Mouse (Mus musculus): Measurements from ENCODE around the gene 2010111I01Rik. TPM values are rescaled to one million over a fixed set of nuclear protein-coding genes. Genes with fewer than 3 reads are reported as not detected.

The 2010111I01Rik gene
- total and polyA plus RNA-seq, 2 experiments from 2014 or later: 107 to 149 TPM

GRCm38 (mm10) chr13:63096764-63097163 is 132.1 kb downstream of the 2010111I01Rik start:
- WGBS: 34% methylated on average over 3 of the region's 3 CpGs
- peak; percentile 47 for DNase-seq (ENCODE audit: low spot score)
- ATAC-seq (ENCODE audit: insufficient read depth, low read depth): 0 out of 2 replicates have a peak, but pooled peaks have one; percentile 36
- Histone ChIP-seq H3K9ac (replicated peaks; ENCODE audit: low read depth, low read length) (no peak overlapping the region), H3K36me3 (replicated peaks; ENCODE audit: control insufficient read depth, insufficient read depth, low read length) (no peaks in the 10 kb centered on the region), H3K27me3 (ENCODE audit: control insufficient read depth, insufficient read depth, low read length) (no peaks in the 10 kb centered on the region), H3K4me3 (ENCODE audit: low read depth, low read length) (no peak overlapping the region), H3K9me3 (replicated peaks; ENCODE audit: control insufficient read depth, low read length) (no peaks in the 10 kb centered on the region), H3K27ac (ENCODE audit: low read depth) (peak overlapping the region; percentile 38; the same call in 1 of the 2 replicates), H3K4me2 (ENCODE audit: low read depth, low read length) (no peak overlapping the region), H3K4me1 (ENCODE audit: control insufficient read depth, insufficient read depth) (peaks cover 31% of the 10 kb centered on the region)
- TF ChIP-seq CTCF (IDR thresholded peaks at IDR 0.05; ENCODE audit: low read depth): no peak
- no peak for TF ChIP-seq EP300 (IDR thresholded peaks at IDR 0.05; ENCODE audit: low read depth)

- no peak overlapping the region for H3K4me2 ChIP-seq (ENCODE audit: low read depth, low read length)
- peaks cover 31% of the 10 kb centered on the region for H3K4me1 ChIP-seq (ENCODE audit: control insufficient read depth, insufficient read depth)
- WGBS: 74% methylated on average over 8 of the region's 8 CpGs
- no peaks in the 10 kb centered on the region for H3K27me3 ChIP-seq (ENCODE audit: control insufficient read depth, insufficient read depth, low read length)
- no peak overlapping the region for H3K4me3 ChIP-seq (ENCODE audit: low read depth, low read length)
- no peak for DNase-seq (ENCODE audit: low spot score)
- H3K27ac ChIP-seq (ENCODE audit: low read depth): peak overlapping the region; percentile 38; the same call in 1 of the 2 replicates
- no peaks in the 10 kb centered on the region for H3K36me3 ChIP-seq (replicated peaks; ENCODE audit: control insufficient read depth, insufficient read depth, low read length)
- no peak for TF ChIP-seq EP300 (IDR thresholded peaks at IDR 0.05; ENCODE audit: low read depth)
- no peak for TF ChIP-seq CTCF (IDR thresholded peaks at IDR 0.05; ENCODE audit: low read depth)
- H3K9ac ChIP-seq (replicated peaks; ENCODE audit: low read depth, low read length): no peak overlapping the region
- no peak for ATAC-seq (ENCODE audit: insufficient read depth, low read depth)
- no peaks in the 10 kb centered on the region for H3K9me3 ChIP-seq (replicated peaks; ENCODE audit: control insufficient read depth, low read length)
Measured at GRCm38 (mm10) chr13:63097440-63097930, 132.8 kb downstream of the 2010111I01Rik start.

- Histone ChIP-seq H3K9ac (replicated peaks; ENCODE audit: low read depth, low read length) (no peak overlapping the region), H3K4me1 (ENCODE audit: control insufficient read depth, insufficient read depth) (peaks cover 4% of the 10 kb centered on the region; the same call in 1 of the 2 replicates), H3K4me3 (ENCODE audit: low read depth, low read length) (no peak overlapping the region), H3K36me3 (replicated peaks; ENCODE audit: control insufficient read depth, insufficient read depth, low read length) (no peaks in the 10 kb centered on the region), H3K27me3 (ENCODE audit: control insufficient read depth, insufficient read depth, low read length) (no peaks in the 10 kb centered on the region), H3K4me2 (ENCODE audit: low read depth, low read length) (no peak overlapping the region), H3K9me3 (replicated peaks; ENCODE audit: control insufficient read depth, low read length) (no peaks in the 10 kb centered on the region), H3K27ac (ENCODE audit: low read depth) (no peak overlapping the region)
- WGBS: 79% methylated on average over 12 of the region's 12 CpGs
- TF ChIP-seq EP300 (IDR thresholded peaks at IDR 0.05; ENCODE audit: low read depth) (no peak), CTCF (IDR thresholded peaks at IDR 0.05; ENCODE audit: low read depth) (no peak)
- ATAC-seq (ENCODE audit: insufficient read depth, low read depth) (no peak), DNase-seq (ENCODE audit: low spot score) (no peak)
Measured at GRCm38 (mm10) chr13:63101761-63102160, 137.1 kb downstream of the 2010111I01Rik start.

DNA sequence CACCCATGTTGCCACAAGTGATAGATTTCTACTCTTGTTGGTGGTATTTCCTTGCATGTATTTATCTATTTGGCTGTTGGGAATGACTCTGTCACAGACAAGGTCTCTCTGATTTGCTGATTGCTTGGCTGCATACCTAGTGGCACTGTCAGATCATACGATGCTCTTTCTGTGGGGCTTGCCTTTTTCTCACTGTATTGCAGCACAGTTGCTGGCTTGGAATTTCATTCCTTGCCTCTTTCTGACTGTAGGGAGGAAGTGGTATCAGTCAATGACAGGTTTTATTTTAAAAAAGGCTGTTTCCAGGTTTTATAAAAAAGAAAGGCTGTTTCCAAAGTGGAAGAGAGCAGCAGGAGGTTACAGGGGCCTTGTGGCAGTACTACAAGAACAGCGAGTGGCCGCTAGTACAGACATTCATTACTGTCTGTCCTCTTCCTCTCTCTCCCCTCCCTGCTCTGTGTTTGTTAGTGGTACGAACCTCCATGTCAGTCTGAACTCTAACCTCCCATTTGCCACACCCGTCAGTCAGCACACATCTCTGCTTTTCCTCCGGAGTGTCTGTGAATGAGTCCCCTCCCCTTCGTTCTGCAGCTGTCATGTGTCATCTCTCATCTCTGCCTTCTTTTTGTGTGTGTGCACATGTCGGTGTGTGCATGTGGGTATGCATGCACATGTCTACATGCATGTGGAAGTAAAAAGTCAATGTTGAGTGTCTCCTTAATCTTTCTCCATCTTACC is 138.3 kb downstream of the 2010111I01Rik start:
- H3K4me3 ChIP-seq (ENCODE audit: low read depth, low read length): no peak overlapping the region
- ATAC-seq (ENCODE audit: insufficient read depth, low read depth): no peak
- H3K4me1 ChIP-seq (ENCODE audit: control insufficient read depth, insufficient read depth): peaks cover 6% of the 10 kb centered on the region
- no peaks in the 10 kb centered on the region for H3K36me3 ChIP-seq (replicated peaks; ENCODE audit: control insufficient read depth, insufficient read depth, low read length)
- TF ChIP-seq CTCF (IDR thresholded peaks at IDR 0.05; ENCODE audit: low read depth) (no peak), EP300 (IDR thresholded peaks at IDR 0.05; ENCODE audit: low read depth) (no peak)
- no peak for DNase-seq (ENCODE audit: low spot score)
- no peaks in the 10 kb centered on the region for H3K9me3 ChIP-seq (replicated peaks; ENCODE audit: control insufficient read depth, low read length)
- H3K4me2 ChIP-seq (ENCODE audit: low read depth, low read length): no peak overlapping the region
- H3K9ac ChIP-seq (replicated peaks; ENCODE audit: low read depth, low read length): no peak overlapping the region
- H3K27ac ChIP-seq (ENCODE audit: low read depth): no peak overlapping the region
- 55% methylated on average over 8 of the region's 8 CpGs for WGBS
- no peaks in the 10 kb centered on the region for H3K27me3 ChIP-seq (ENCODE audit: control insufficient read depth, insufficient read depth, low read length)

DNA sequence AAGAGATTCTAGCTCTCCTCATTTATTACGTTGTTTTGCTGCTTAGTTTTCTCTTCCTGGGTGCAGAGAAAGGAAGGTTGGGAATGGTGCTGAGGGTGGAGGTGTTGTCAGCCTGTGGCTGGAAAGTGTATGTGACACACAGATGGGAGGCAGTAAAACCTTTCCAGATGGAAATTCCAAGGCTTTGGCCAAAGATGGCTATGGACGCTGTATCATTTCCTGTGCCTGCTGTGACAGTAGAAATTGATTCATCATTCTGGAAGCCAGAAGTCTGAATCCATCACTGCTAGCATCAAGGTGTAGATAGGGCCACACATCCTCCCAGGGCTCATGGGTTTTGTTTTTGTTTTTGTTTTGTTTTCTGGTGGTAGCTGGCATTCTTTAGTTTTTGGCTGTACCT is 141.9 kb downstream of the 2010111I01Rik start:
- H3K4me2 ChIP-seq (ENCODE audit: low read depth, low read length): no peak overlapping the region
- H3K36me3 ChIP-seq (replicated peaks; ENCODE audit: control insufficient read depth, insufficient read depth, low read length): no peaks in the 10 kb centered on the region
- no peaks in the 10 kb centered on the region for H3K9me3 ChIP-seq (replicated peaks; ENCODE audit: control insufficient read depth, low read length)
- WGBS: 59% methylated on average over 2 of the region's 2 CpGs
- TF ChIP-seq CTCF (IDR thresholded peaks at IDR 0.05; ENCODE audit: low read depth) (no peak), EP300 (IDR thresholded peaks at IDR 0.05; ENCODE audit: low read depth) (no peak)
- no peak for ATAC-seq (ENCODE audit: insufficient read depth, low read depth)
- no peak overlapping the region for H3K27ac ChIP-seq (ENCODE audit: low read depth)
- peaks cover 6% of the 10 kb centered on the region for H3K4me1 ChIP-seq (ENCODE audit: control insufficient read depth, insufficient read depth)
- no peaks in the 10 kb centered on the region for H3K27me3 ChIP-seq (ENCODE audit: control insufficient read depth, insufficient read depth, low read length)
- H3K4me3 ChIP-seq (ENCODE audit: low read depth, low read length): no peak overlapping the region
- DNase-seq (ENCODE audit: low spot score): no peak
- H3K9ac ChIP-seq (replicated peaks; ENCODE audit: low read depth, low read length): no peak overlapping the region

Measured in heart, postnatal 0 days (tissue).